Mouse (Mus musculus) thymus, postnatal 4 days (tissue): ENCODE measurements around the gene Vdac1.
"Not testable (repeated sequence)": the region's sequence is repeated elsewhere in the genome, so short reads cannot be mapped to it uniquely, and the experiment has no call there.

Source experiments
- DNase-seq: peaks from one replicate; pipeline ENCODE4 v3.0.0; 2021

Gene Vdac1

GRCm38 (mm10) chr11:52344991-52345777 lies 15.5 kb upstream of the Vdac1 start:
- peak; percentile 54 for DNase-seq

- peak; percentile 94 for DNase-seq
These were observed 14.6 kb upstream of the Vdac1 start for GRCm38 (mm10) chr11:52345939-52346634.

GRCm38 (mm10) chr11:52346635-52347005 lies 14.0 kb upstream of the Vdac1 start:
- DNase-seq = peak; percentile 72

GRCm38 (mm10) chr11:52348156-52348555 lies 12.5 kb upstream of the Vdac1 start:
- DNase-seq = no peak

GRCm38 (mm10) chr11:52348724-52349123 lies 11.9 kb upstream of the Vdac1 start:
- peak; percentile 65 for DNase-seq

GRCm38 (mm10) chr11:52350924-52351323 lies 9.7 kb upstream of the Vdac1 start:
- peak; percentile 76 for DNase-seq

GRCm38 (mm10) chr11:52352271-52352670 lies 8.4 kb upstream of the Vdac1 start:
- DNase-seq = no peak

GRCm38 (mm10) chr11:52354644-52355043 lies 6.0 kb upstream of the Vdac1 start:
- DNase-seq = no peak

- no peak for DNase-seq
These were observed 5.1 kb upstream of the Vdac1 start for GRCm38 (mm10) chr11:52355601-52356000.

- not testable (repeated sequence) for DNase-seq
These were observed 3.6 kb upstream of the Vdac1 start for GRCm38 (mm10) chr11:52357091-52357490.

- DNase-seq = no peak
These were observed 2.1 kb upstream of the Vdac1 start for GRCm38 (mm10) chr11:52358520-52358919.

- DNase-seq = no peak
These were observed 782 bp upstream of the Vdac1 start for GRCm38 (mm10) chr11:52359686-52360470.

GRCm38 (mm10) chr11:52361287-52361921 lies 744 bp downstream of the Vdac1 start:
- DNase-seq = no peak

- DNase-seq = no peak
These were observed 3.7 kb downstream of the Vdac1 start for GRCm38 (mm10) chr11:52364376-52364775.

GRCm38 (mm10) chr11:52365143-52365542 lies 4.5 kb downstream of the Vdac1 start:
- peak; percentile 25 for DNase-seq

GRCm38 (mm10) chr11:52366358-52366757 lies 5.7 kb downstream of the Vdac1 start:
- DNase-seq = no peak

- peak; percentile 47 for DNase-seq
These were observed 7.7 kb downstream of the Vdac1 start for GRCm38 (mm10) chr11:52368176-52368985.

GRCm38 (mm10) chr11:52369252-52370134 lies 8.8 kb downstream of the Vdac1 start:
- DNase-seq = no peak

- DNase-seq = no peak
These were observed 9.4 kb downstream of the Vdac1 start for GRCm38 (mm10) chr11:52370135-52370452.

GRCm38 (mm10) chr11:52370538-52370937 lies 9.9 kb downstream of the Vdac1 start:
- DNase-seq = no peak

- no peak for DNase-seq
These were observed 13.2 kb downstream of the Vdac1 start for GRCm38 (mm10) chr11:52373841-52374240.
